Mouse (Mus musculus) lung, postnatal 0 days (tissue): ENCODE data around the gene Ces1a.

Experiments
- CTCF ChIP-seq: IDR thresholded peaks from 2 replicates; pipeline ENCODE4 v1.5.1; 2016; ENCODE audit warnings: antibody characterized with exemption, mild to moderate bottlenecking
- EP300 ChIP-seq: IDR thresholded peaks from 2 replicates; pipeline ENCODE4 v1.6.1; 2016; ENCODE audit warnings: antibody characterized with exemption, mild to moderate bottlenecking, control low read depth

GRCm38 (mm10) chr8:93063416-93064117 is 15.6 kb upstream of the Ces1a start:
- no peak for TF ChIP-seq CTCF
- no peak for TF ChIP-seq EP300
